Mouse (Mus musculus) C2C12 (cell line): Measurements from ENCODE around the gene Tmem178b. TPM values are rescaled to one million over a fixed set of nuclear protein-coding genes. Genes with fewer than 3 reads are reported as not detected.

Experiments
- H3K27me3 ChIP-seq: one replicate; pipeline ENCODE4 v1.6.1; 2011; ENCODE audit not compliant: control insufficient read depth, insufficient read depth, insufficient read length
- H3K36me3 ChIP-seq: one replicate; pipeline ENCODE4 v1.6.1; 2011; ENCODE audit not compliant: control insufficient read depth, insufficient read depth
- H3K4me3 ChIP-seq: one replicate; pipeline ENCODE4 v1.5.1; 2011; ENCODE audit warnings: mild to moderate bottlenecking, control low read depth; ENCODE audit not compliant: poor library complexity, insufficient read depth, severe bottlenecking
- H3K79me2 ChIP-seq: one replicate; pipeline ENCODE4 v1.6.1; 2011; ENCODE audit not compliant: control insufficient read depth, insufficient read depth
- H3K79me3 ChIP-seq: one replicate; pipeline ENCODE4 v1.6.1; 2011; ENCODE audit warnings: low read depth, control low read depth
- H3ac ChIP-seq: one replicate; pipeline ENCODE3; 2011; ENCODE audit warnings: low read depth; ENCODE audit not compliant: control insufficient read depth, insufficient read length
- CEBPB ChIP-seq: IDR thresholded peaks from one replicate; pipeline ENCODE4 v1.6.1; 2011; ENCODE audit warnings: low read depth, mild to moderate bottlenecking, control low read depth, moderate library complexity
- CTCF ChIP-seq: IDR thresholded peaks from one replicate; pipeline ENCODE4 v1.5.1; 2011; ENCODE audit not compliant: control insufficient read depth, insufficient read depth, insufficient read length
- FOSL1 ChIP-seq: IDR thresholded peaks from one replicate; pipeline ENCODE4 v1.8.0; 2011; ENCODE audit warnings: mild to moderate bottlenecking, low read length; ENCODE audit not compliant: poor library complexity, insufficient read depth, severe bottlenecking
- MAX ChIP-seq: IDR thresholded peaks from one replicate; pipeline ENCODE4 v1.6.1; 2011; ENCODE audit warnings: mild to moderate bottlenecking, control low read depth
- MYOD1 ChIP-seq: IDR thresholded peaks from one replicate; pipeline ENCODE4 v1.6.1; 2011; ENCODE audit warnings: low read depth; ENCODE audit not compliant: control insufficient read depth, insufficient read length
- MYOG ChIP-seq: IDR thresholded peaks from one replicate; pipeline ENCODE4 v1.6.1; 2011; ENCODE audit not compliant: control insufficient read depth, insufficient read length; ENCODE audit errors: extremely low read depth
- USF1 ChIP-seq: IDR thresholded peaks from one replicate; pipeline ENCODE4 v1.6.1; 2011; ENCODE audit warnings: low read depth, mild to moderate bottlenecking, control low read depth, moderate library complexity
- polyA plus RNA-seq: library from polyadenylated mRNA; unstranded; fragments of >200 nt; fragmentation: generic; extraction: Trizol; gene quantifications from one replicate; pipeline ENCODE4 v1.2.1, GENCODE M21; 2012; ENCODE audit warnings: missing spikeins

Tmem178b gene
- polyA plus RNA-seq, 1 experiment: 0.01 TPM

- Histone ChIP-seq H3K4me3 (no peak overlapping the region), H3K79me3 (no peaks in the 10 kb centered on the region), H3K79me2 (no peaks in the 10 kb centered on the region), H3ac (no peak overlapping the region), H3K27me3 (peaks cover 6% of the 10 kb centered on the region), H3K36me3 (no peaks in the 10 kb centered on the region)
- TF ChIP-seq MYOG (no peak), CTCF (no peak), CEBPB (no peak), FOSL1 (no peak), USF1 (no peak), MYOD1 (no peak), MAX (no peak)
Measured at GRCm38 (mm10) chr6:39926442-39926841, 53.4 kb downstream of the Tmem178b start.

- H3K27me3 ChIP-seq: peaks cover 3% of the 10 kb centered on the region
- H3K79me2 ChIP-seq: no peaks in the 10 kb centered on the region
- H3ac ChIP-seq: no peak overlapping the region
- H3K79me3 ChIP-seq: no peaks in the 10 kb centered on the region
- TF ChIP-seq USF1 (no peak), MYOG (no peak), FOSL1 (no peak), MAX (no peak), MYOD1 (no peak), CEBPB (no peak), CTCF (no peak)
- H3K4me3 ChIP-seq: no peak overlapping the region
- no peaks in the 10 kb centered on the region for H3K36me3 ChIP-seq
Measured at GRCm38 (mm10) chr6:39936590-39936989, 63.5 kb downstream of the Tmem178b start.

GRCm38 (mm10) chr6:39940920-39941319 lies 67.8 kb downstream of the Tmem178b start:
- Histone ChIP-seq H3K79me3 (no peaks in the 10 kb centered on the region), H3K36me3 (no peaks in the 10 kb centered on the region), H3K4me3 (no peak overlapping the region), H3K27me3 (peaks cover 3% of the 10 kb centered on the region), H3ac (no peak overlapping the region), H3K79me2 (no peaks in the 10 kb centered on the region)
- TF ChIP-seq MYOD1: no peak
- no peak for TF ChIP-seq FOSL1
- no peak for TF ChIP-seq CTCF
- no peak for TF ChIP-seq CEBPB
- no peak for TF ChIP-seq MAX
- TF ChIP-seq MYOG: no peak
- TF ChIP-seq USF1: no peak

- no peaks in the 10 kb centered on the region for H3K79me3 ChIP-seq
- H3K79me2 ChIP-seq: no peaks in the 10 kb centered on the region
- no peaks in the 10 kb centered on the region for H3K36me3 ChIP-seq
- H3ac ChIP-seq: no peak overlapping the region
- no peak overlapping the region for H3K4me3 ChIP-seq
- TF ChIP-seq MAX: no peak
- no peak for TF ChIP-seq MYOD1
- no peak for TF ChIP-seq USF1
- no peak for TF ChIP-seq MYOG
- no peak for TF ChIP-seq FOSL1
- no peak for TF ChIP-seq CEBPB
- no peak for TF ChIP-seq CTCF
- peaks cover 3% of the 10 kb centered on the region for H3K27me3 ChIP-seq
Measured at GRCm38 (mm10) chr6:39944854-39945253, 71.8 kb downstream of the Tmem178b start.

GRCm38 (mm10) chr6:39945670-39946440 lies 72.8 kb downstream of the Tmem178b start:
- Histone ChIP-seq H3K79me2 (no peaks in the 10 kb centered on the region), H3K4me3 (no peak overlapping the region), H3K79me3 (no peaks in the 10 kb centered on the region), H3K36me3 (no peaks in the 10 kb centered on the region), H3ac (no peak overlapping the region), H3K27me3 (peaks cover 3% of the 10 kb centered on the region)
- TF ChIP-seq CEBPB (no peak), MAX (no peak), MYOG (no peak), USF1 (no peak), FOSL1 (no peak), CTCF (no peak), MYOD1 (no peak)

GRCm38 (mm10) chr6:39946601-39947000 lies 73.5 kb downstream of the Tmem178b start:
- Histone ChIP-seq H3K79me2 (no peaks in the 10 kb centered on the region), H3K27me3 (no peaks in the 10 kb centered on the region), H3K4me3 (no peak overlapping the region), H3K36me3 (no peaks in the 10 kb centered on the region), H3ac (no peak overlapping the region), H3K79me3 (no peaks in the 10 kb centered on the region)
- no peak for TF ChIP-seq CTCF
- no peak for TF ChIP-seq FOSL1
- no peak for TF ChIP-seq CEBPB
- TF ChIP-seq USF1: no peak
- TF ChIP-seq MYOD1: no peak
- TF ChIP-seq MAX: no peak
- no peak for TF ChIP-seq MYOG
